Mouse (Mus musculus): ENCODE results near the gene Slc22a22. TPM values are rescaled to one million over a fixed set of nuclear protein-coding genes. Genes with fewer than 3 reads are reported as not detected.
"Not testable (repeated sequence)": the region's sequence is repeated elsewhere in the genome, so short reads cannot be mapped to it uniquely, and the experiment has no call there.

Slc22a22 gene
- polyA plus RNA-seq, 1 experiment from 2014 or later: 0.08 TPM

DNA sequence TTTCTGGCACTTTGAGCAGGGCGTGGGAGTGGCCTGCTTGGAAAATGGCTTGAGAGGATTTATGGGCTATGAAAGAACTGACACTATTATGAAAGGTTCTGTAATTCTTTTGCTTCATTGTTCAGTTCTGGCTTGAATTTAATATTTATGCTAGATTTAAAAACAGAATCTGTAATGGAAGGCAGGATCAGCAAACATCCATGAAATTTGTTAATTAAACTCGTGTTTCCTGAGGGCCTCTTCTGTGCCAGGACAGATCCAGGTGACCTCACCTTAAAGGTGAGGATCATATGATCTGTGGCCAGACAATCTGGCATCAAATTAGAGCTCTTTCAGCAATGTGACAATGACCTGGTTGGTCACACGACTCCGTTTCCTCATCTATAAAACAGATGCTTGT is 122.1 kb downstream of the Slc22a22 start:
- 36% methylated on average over 4 of the region's 4 CpGs for WGBS
- ATAC-seq (ENCODE audit: insufficient number of reproducible peaks, low FRiP score, low TSS enrichment, low read depth): no peak
- no peak overlapping the region for H3K27ac ChIP-seq (replicated peaks)

DNA sequence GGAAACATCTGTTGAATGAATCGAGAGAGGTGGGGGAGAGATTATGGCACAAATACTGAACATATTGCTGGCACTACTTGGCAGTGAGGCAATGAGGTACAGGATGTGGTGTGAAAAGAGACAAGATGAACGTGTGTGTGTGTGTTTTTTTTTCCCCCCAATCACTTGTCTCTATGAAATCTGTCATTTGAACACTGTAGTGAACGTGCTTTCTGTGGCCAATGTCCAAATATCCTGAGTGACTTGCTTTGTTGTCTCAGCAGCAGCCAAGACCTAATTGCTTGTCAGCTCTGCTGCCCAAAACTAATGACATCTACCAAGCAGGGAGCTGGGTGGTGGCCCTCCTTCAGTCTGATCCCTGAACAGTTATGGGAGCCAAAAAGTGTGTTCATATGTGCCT is 136.9 kb downstream of the Slc22a22 start:
- no peak overlapping the region for H3K9ac ChIP-seq
- H3K4me2 ChIP-seq (replicated peaks): no peak overlapping the region
- H3K36me3 ChIP-seq: no peaks in the 10 kb centered on the region
- no peaks in the 10 kb centered on the region for H3K27me3 ChIP-seq
- no peak overlapping the region for H3K27ac ChIP-seq (replicated peaks)
- no peaks in the 10 kb centered on the region for H3K9me3 ChIP-seq (replicated peaks)
- ATAC-seq (ENCODE audit: insufficient number of reproducible peaks, low FRiP score, low TSS enrichment, low read depth): no peak
- 42% methylated on average over 3 of the region's 3 CpGs for WGBS
- no peaks in the 10 kb centered on the region for H3K4me1 ChIP-seq
- no peak overlapping the region for H3K4me3 ChIP-seq (replicated peaks)

More for the DNA sequence above, 122.1 kb downstream of the Slc22a22 start:
- Histone ChIP-seq H3K27me3 (no peaks in the 10 kb centered on the region), H3K36me3 (no peaks in the 10 kb centered on the region), H3K4me3 (replicated peaks) (no peak overlapping the region), H3K9ac (no peak overlapping the region), H3K4me1 (no peaks in the 10 kb centered on the region), H3K9me3 (replicated peaks) (no peaks in the 10 kb centered on the region), H3K4me2 (replicated peaks) (no peak overlapping the region)

DNA sequence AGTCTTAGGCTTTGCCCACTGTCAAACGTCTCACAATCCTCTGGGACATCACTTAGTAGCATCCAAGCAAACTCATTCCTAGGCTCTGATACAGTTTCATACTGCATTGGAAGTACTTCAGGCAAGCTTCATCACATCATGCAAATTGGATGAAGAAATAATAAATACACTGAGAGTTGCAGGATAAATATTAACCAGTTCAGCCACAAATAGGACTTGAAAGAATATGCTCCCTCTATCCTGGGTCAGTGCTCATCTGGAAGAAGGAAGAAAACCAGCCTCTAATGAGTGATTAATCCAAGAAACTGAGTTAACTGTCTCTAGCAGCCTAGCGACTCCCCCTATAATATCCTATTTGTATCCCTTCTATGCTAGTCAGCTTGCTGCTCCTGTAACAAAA is 146.1 kb downstream of the Slc22a22 start:
- Histone ChIP-seq H3K4me3 (replicated peaks) (no peak overlapping the region), H3K9ac (no peak overlapping the region), H3K27me3 (no peaks in the 10 kb centered on the region), H3K27ac (replicated peaks) (no peak overlapping the region), H3K4me2 (replicated peaks) (no peak overlapping the region), H3K36me3 (no peaks in the 10 kb centered on the region), H3K9me3 (replicated peaks) (no peaks in the 10 kb centered on the region), H3K4me1 (no peaks in the 10 kb centered on the region)
- ATAC-seq (ENCODE audit: insufficient number of reproducible peaks, low FRiP score, low TSS enrichment, low read depth): no peak
- WGBS: 58% methylated on average over 2 of the region's 2 CpGs

DNA sequence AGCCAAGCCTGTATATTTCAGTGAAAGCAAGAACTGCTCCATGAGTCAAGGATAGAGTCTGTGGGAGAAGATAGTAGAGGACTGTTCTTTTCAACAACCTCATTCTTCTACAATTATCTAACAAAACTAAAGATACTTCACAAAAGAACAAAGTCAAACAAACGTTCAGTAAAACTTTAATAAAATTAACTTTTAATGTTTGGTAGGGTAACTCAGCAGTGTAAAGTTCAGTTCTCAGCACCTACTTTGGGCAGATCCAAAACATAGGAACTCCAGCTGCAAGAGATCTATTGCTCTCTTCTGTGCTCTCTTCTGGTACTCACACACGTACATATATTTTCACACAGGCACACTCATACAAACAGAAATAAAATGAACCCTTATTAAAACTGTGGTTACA is 159.4 kb downstream of the Slc22a22 start:
- WGBS: 75% methylated on average over 2 of the region's 2 CpGs
- no peak overlapping the region for H3K27ac ChIP-seq (replicated peaks)
- no peak overlapping the region for H3K4me2 ChIP-seq (replicated peaks)

DNA sequence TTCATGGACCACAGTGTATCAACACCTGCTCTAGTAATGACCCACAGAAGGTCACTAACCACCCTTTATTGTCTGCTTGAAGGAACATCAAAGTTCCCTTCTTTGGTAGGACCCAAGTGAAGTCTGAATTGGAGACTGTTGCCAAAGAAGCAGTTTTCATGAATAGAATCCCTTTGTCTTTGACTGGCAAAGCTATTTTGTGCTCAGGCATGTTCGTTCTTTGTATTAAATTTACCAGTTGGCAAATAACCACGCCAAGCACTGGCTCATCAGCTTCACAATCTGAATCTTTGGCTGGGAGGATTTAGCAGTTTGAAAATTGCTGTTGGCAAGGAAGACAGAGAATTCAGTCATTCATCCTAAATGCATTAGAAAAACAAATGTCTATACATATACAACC is 160.9 kb downstream of the Slc22a22 start:
- Histone ChIP-seq H3K4me2 (replicated peaks) (no peak overlapping the region), H3K9me3 (replicated peaks) (no peaks in the 10 kb centered on the region), H3K4me3 (replicated peaks) (no peak overlapping the region), H3K27ac (replicated peaks) (no peak overlapping the region), H3K9ac (no peak overlapping the region), H3K36me3 (no peaks in the 10 kb centered on the region), H3K4me1 (no peaks in the 10 kb centered on the region), H3K27me3 (no peaks in the 10 kb centered on the region)
- WGBS: 78% methylated on average over 2 of the region's 2 CpGs
- no peak for ATAC-seq (ENCODE audit: insufficient number of reproducible peaks, low FRiP score, low TSS enrichment, low read depth)

More for the DNA sequence above, 159.4 kb downstream of the Slc22a22 start:
- ATAC-seq (ENCODE audit: insufficient number of reproducible peaks, low FRiP score, low TSS enrichment, low read depth): no peak
- H3K4me1 ChIP-seq: no peaks in the 10 kb centered on the region
- no peaks in the 10 kb centered on the region for H3K36me3 ChIP-seq
- no peak overlapping the region for H3K9ac ChIP-seq
- no peak overlapping the region for H3K4me3 ChIP-seq (replicated peaks)
- no peaks in the 10 kb centered on the region for H3K9me3 ChIP-seq (replicated peaks)
- no peaks in the 10 kb centered on the region for H3K27me3 ChIP-seq

DNA sequence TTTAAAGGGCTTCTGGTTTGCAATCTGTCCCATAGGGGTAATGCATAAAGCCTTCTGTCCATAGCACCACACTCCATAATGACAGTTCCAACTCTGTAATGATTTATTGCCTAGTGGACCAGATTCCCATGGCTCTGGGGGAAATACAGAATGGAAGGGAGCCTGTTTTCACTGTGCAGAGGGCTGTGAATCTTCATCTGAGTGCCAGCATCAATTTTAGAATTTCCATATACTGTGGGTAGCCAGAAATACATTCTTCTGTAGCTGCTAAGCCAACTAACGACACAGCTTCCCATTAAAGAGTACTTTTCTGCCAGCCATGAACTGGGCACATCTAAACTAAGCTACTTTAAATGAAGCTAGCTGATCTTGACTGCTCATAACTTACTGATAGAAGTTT is 174.7 kb downstream of the Slc22a22 start:
- Histone ChIP-seq H3K4me2 (replicated peaks) (no peak overlapping the region), H3K36me3 (no peaks in the 10 kb centered on the region), H3K9ac (no peak overlapping the region), H3K27me3 (no peaks in the 10 kb centered on the region), H3K9me3 (replicated peaks) (no peaks in the 10 kb centered on the region), H3K27ac (replicated peaks) (no peak overlapping the region), H3K4me3 (replicated peaks) (no peak overlapping the region), H3K4me1 (no peaks in the 10 kb centered on the region)
- ATAC-seq (ENCODE audit: insufficient number of reproducible peaks, low FRiP score, low TSS enrichment, low read depth): no peak
- WGBS: 58% methylated on average over 1 of the region's 1 CpGs

DNA sequence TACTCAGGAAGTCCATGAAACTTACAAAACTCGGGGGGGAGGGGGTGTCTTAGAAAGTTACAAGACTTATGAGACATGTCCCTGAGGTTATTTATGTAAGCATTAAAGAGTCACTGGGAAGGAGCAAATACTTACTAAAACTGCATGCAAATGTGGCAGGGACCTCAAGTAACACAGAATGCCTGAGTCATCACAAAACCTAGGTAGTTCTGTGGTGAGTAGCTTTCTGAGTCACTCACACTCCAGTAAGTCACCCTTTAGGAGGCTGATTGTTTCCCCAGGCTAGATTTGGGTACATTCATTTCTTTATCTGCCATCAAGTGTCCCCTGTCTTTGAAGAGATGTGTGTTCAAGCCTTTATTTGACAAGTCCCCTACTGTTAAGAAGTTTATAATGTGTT is 198.9 kb downstream of the Slc22a22 start:
- 38% methylated on average over 1 of the region's 1 CpGs for WGBS
- no peaks in the 10 kb centered on the region for H3K36me3 ChIP-seq
- no peak for ATAC-seq (ENCODE audit: insufficient number of reproducible peaks, low FRiP score, low TSS enrichment, low read depth)

DNA sequence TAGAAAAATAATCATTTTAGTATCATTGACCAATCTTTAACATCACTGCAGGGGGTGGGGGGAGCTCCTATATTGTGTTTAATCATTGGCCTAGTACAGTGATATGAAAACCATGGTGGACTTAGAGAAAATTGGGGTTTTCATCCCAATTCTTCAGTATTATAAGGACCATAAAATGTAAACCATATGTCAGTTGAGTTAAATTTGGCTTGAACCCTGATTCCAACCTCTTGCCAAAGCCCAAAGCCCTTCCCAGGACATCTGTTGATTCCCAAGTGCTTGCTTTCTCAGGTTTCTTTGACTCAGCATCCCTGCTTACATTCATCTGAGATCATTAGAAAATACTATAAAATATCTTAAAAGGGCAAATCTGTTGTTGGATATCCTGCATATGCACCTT is 201.0 kb downstream of the Slc22a22 start:
- Histone ChIP-seq H3K9me3 (replicated peaks) (no peaks in the 10 kb centered on the region), H3K27me3 (no peaks in the 10 kb centered on the region), H3K9ac (no peak overlapping the region), H3K27ac (replicated peaks) (no peak overlapping the region), H3K36me3 (no peaks in the 10 kb centered on the region), H3K4me3 (replicated peaks) (no peak overlapping the region), H3K4me1 (no peaks in the 10 kb centered on the region), H3K4me2 (replicated peaks) (no peak overlapping the region)
- no peak for ATAC-seq (ENCODE audit: insufficient number of reproducible peaks, low FRiP score, low TSS enrichment, low read depth)

More for the DNA sequence above, 198.9 kb downstream of the Slc22a22 start:
- H3K27me3 ChIP-seq: no peaks in the 10 kb centered on the region
- no peaks in the 10 kb centered on the region for H3K9me3 ChIP-seq (replicated peaks)
- no peak overlapping the region for H3K4me2 ChIP-seq (replicated peaks)
- no peaks in the 10 kb centered on the region for H3K4me1 ChIP-seq
- no peak overlapping the region for H3K9ac ChIP-seq
- no peak overlapping the region for H3K27ac ChIP-seq (replicated peaks)
- no peak overlapping the region for H3K4me3 ChIP-seq (replicated peaks)

DNA sequence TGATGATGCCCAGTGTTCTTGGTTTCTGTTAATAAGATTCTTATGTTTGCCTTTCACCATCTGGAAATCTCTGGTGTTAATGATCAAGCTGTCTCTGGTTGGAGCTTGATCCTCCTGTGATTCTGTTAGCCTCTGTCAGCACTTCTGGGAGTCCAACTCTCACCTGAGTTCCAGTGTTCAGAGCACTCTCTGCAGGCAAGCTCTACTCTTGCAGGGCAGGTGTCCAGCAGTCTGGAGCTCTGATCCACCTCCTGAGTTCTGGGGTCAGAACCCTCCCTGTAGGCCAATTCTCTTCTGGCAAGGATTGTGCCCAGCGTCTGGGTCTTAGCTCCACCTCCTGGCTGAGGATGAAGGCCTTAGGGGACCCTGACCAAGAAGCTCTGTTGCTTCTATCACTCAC is 237.4 kb downstream of the Slc22a22 start:
- H3K9me3 ChIP-seq (replicated peaks); H3K36me3 ChIP-seq; H3K4me2 ChIP-seq (replicated peaks); H3K27ac ChIP-seq (replicated peaks); H3K27me3 ChIP-seq; H3K4me3 ChIP-seq (replicated peaks); ATAC-seq (ENCODE audit: insufficient number of reproducible peaks, low FRiP score, low TSS enrichment, low read depth); H3K9ac ChIP-seq; H3K4me1 ChIP-seq: not testable (repeated sequence)
- WGBS: 90% methylated on average over 1 of the region's 1 CpGs

DNA sequence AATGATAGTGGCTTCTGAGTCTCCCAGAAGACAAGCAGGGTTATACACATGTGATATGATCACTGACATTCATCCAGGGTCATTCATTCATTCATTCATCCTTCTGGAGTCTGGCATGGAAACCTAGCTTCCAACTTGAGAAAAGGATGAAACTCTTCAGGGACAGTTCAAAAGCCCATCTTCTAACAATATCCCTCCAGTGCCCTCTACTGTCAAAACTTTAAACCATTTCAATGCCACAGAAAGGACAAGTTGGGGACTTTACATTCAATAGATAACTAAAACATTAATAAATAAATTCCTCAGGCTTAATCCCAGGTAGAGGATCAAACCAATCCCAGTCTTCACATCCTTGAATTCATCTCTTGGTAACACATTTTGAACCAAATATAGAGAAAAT is 247.0 kb downstream of the Slc22a22 start:
- ATAC-seq (ENCODE audit: insufficient number of reproducible peaks, low FRiP score, low TSS enrichment, low read depth): no peak
- H3K9me3 ChIP-seq (replicated peaks): no peaks in the 10 kb centered on the region

DNA sequence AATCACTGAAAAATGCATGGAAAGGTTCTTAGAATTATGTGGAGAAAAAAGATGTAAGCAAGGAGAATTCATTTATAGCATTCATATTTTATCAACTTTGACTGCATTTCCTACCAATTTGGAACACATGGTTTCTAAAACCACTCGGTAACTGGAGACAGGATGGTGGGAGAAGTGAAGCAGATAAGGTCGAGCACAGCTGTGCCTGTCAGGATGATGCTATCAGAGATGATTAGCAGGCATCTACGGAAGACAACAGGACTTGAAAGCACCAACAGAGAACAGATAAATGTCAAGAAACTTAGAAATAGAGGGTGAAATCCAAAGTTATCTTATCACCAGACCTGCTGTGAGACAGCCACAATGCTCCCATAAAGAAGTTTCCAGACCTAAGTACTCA is 272.1 kb downstream of the Slc22a22 start:
- ATAC-seq (ENCODE audit: insufficient number of reproducible peaks, low FRiP score, low TSS enrichment, low read depth): no peak
- Histone ChIP-seq H3K9ac (no peak overlapping the region), H3K36me3 (no peaks in the 10 kb centered on the region), H3K27ac (replicated peaks) (no peak overlapping the region), H3K9me3 (replicated peaks) (no peaks in the 10 kb centered on the region), H3K27me3 (no peaks in the 10 kb centered on the region), H3K4me3 (replicated peaks) (no peak overlapping the region), H3K4me1 (no peaks in the 10 kb centered on the region), H3K4me2 (replicated peaks) (no peak overlapping the region)
- WGBS: 44% methylated on average over 3 of the region's 3 CpGs

More for the DNA sequence above, 247.0 kb downstream of the Slc22a22 start:
- no peak overlapping the region for H3K9ac ChIP-seq
- H3K4me2 ChIP-seq (replicated peaks): no peak overlapping the region
- H3K4me1 ChIP-seq: no peaks in the 10 kb centered on the region
- H3K27ac ChIP-seq (replicated peaks): no peak overlapping the region
- H3K4me3 ChIP-seq (replicated peaks): no peak overlapping the region
- no peaks in the 10 kb centered on the region for H3K36me3 ChIP-seq
- H3K27me3 ChIP-seq: no peaks in the 10 kb centered on the region

DNA sequence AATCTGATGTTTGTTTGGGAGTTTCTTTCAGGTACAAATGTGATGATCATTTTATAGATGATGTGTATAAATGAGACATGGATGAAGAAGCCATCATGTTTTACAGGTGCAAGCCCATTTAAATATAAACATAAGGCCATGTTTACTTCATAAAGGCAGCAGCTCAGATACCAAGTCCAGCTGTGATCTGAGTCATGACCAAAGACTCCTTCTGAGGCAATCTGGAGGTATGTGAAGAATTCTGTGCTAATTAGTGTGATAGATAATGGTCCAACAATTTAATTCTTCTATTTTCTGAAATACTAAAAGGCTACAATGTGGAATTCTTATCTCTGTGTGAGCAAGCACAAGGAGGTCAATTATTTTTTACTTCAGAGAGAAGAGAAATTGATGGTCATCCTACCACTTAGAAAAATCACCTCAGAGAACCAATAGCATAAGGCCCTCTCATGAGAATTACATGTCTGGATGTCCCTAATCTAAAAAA is 272.9 kb downstream of the Slc22a22 start:
- Histone ChIP-seq H3K9ac (no peak overlapping the region), H3K4me3 (replicated peaks) (no peak overlapping the region), H3K9me3 (replicated peaks) (no peaks in the 10 kb centered on the region), H3K36me3 (no peaks in the 10 kb centered on the region), H3K4me2 (replicated peaks) (no peak overlapping the region), H3K27ac (replicated peaks) (no peak overlapping the region), H3K27me3 (no peaks in the 10 kb centered on the region), H3K4me1 (no peaks in the 10 kb centered on the region)
- no peak for ATAC-seq (ENCODE audit: insufficient number of reproducible peaks, low FRiP score, low TSS enrichment, low read depth)

All from embryonic facial prominence, embryonic 15.5 days (tissue).